Mouse (Mus musculus) embryonic facial prominence, embryonic 11.5 days (tissue): Measurements from ENCODE around the gene Wdr12. TPM values are rescaled to one million over a fixed set of nuclear protein-coding genes. Genes with fewer than 3 reads are reported as not detected.
"Not testable (repeated sequence)": the region's sequence is repeated elsewhere in the genome, so short reads cannot be mapped to it uniquely, and the experiment has no call there.

Source experiments
- ATAC-seq: fragments of 200-750 bp; cut with Nextera tagmentation; replicated peaks from 2 replicates; pipeline ENCODE4 v1.8.0; 2017; ENCODE audit warnings: low read depth; ENCODE audit not compliant: insufficient number of reproducible peaks, low FRiP score, low TSS enrichment
- DNase-seq: peaks from one replicate; pipeline ENCODE4 v3.0.0-alpha.2; 2015; ENCODE audit warnings: low spot score
- H3K27ac ChIP-seq: fragments of 300-500 bp; sonication (generic); replicated peaks from 2 replicates; pipeline ENCODE4 v1.5.1; 2014; ENCODE audit warnings: mild to moderate bottlenecking, low read depth, low read length, control low read depth
- H3K27me3 ChIP-seq: fragments of 300-500 bp; sonication (generic); 2 replicates; pipeline ENCODE4 v1.6.1; 2014; ENCODE audit warnings: mild to moderate bottlenecking, low read length, moderate library complexity, mixed read lengths; ENCODE audit not compliant: control insufficient read depth, insufficient read depth
- H3K36me3 ChIP-seq: fragments of 300-500 bp; sonication (generic); replicated peaks from 2 replicates; pipeline ENCODE4 v1.6.1; 2014; ENCODE audit warnings: low read depth, mild to moderate bottlenecking, low read length, moderate library complexity, mixed read lengths; ENCODE audit not compliant: control insufficient read depth, insufficient read depth
- H3K4me1 ChIP-seq: fragments of 300-500 bp; sonication (generic); 2 replicates; pipeline ENCODE4 v1.6.1; 2014; ENCODE audit warnings: low read length, mixed read lengths; ENCODE audit not compliant: control insufficient read depth, insufficient read depth
- H3K4me2 ChIP-seq: fragments of 300-500 bp; sonication (generic); 2 replicates; pipeline ENCODE4 v1.6.1; 2014; ENCODE audit warnings: low read depth, mild to moderate bottlenecking, control low read depth, low read length, moderate library complexity
- H3K4me3 ChIP-seq: fragments of 300-500 bp; sonication (generic); 2 replicates; pipeline ENCODE4 v1.5.1; 2014; ENCODE audit warnings: low read depth, low read length, control low read depth
- H3K9ac ChIP-seq: fragments of 300-500 bp; sonication (generic); replicated peaks from 2 replicates; pipeline ENCODE4 v1.6.1; 2014; ENCODE audit warnings: mild to moderate bottlenecking, control low read depth, low read length
- H3K9me3 ChIP-seq: fragments of 300-500 bp; sonication (generic); replicated peaks from 2 replicates; pipeline ENCODE4 v1.6.1; 2016; ENCODE audit warnings: mild to moderate bottlenecking, low read length, inconsistent platforms, mixed read lengths; ENCODE audit not compliant: control insufficient read depth
- WGBS: fragments of 180-500 bp; shearing (Covaris S2); extraction: QIAGEN DNeasy Blood & Tissue Kit; methylation state at CpG from one replicate; pipeline ENCODE4 v1.1.7; 2014; 5-methylcytosine and 5-hydroxymethylcytosine counted together
- polyA plus RNA-seq: library from polyadenylated mRNA; unstranded; fragments of >200 nt; fragmentation: Nextera tagmentation; extraction: Ambion mirVana; gene quantifications from 2 replicates; pipeline ENCODE4 v1.2.1, GENCODE M21; 2014

The Wdr12 gene
- polyA plus RNA-seq, 1 experiment from 2014 or later, result 59.0 TPM

GRCm38 (mm10) chr1:60076411-60076810 lies 22.0 kb downstream of the Wdr12 start:
- Histone ChIP-seq H3K4me3 (no peak overlapping the region), H3K27ac (no peak overlapping the region), H3K4me2 (no peak overlapping the region), H3K27me3 (no peaks in the 10 kb centered on the region), H3K36me3 (no peaks in the 10 kb centered on the region), H3K9ac (no peak overlapping the region), H3K9me3 (no peaks in the 10 kb centered on the region), H3K4me1 (no peaks in the 10 kb centered on the region)
- DNase-seq, result no peak
- WGBS, result 85% methylated on average over 6 of the region's 6 CpGs
- no peak for ATAC-seq

- H3K9me3 ChIP-seq, result no peaks in the 10 kb centered on the region
- no peak overlapping the region for H3K4me2 ChIP-seq
- H3K4me1 ChIP-seq, result no peaks in the 10 kb centered on the region
- no peaks in the 10 kb centered on the region for H3K27me3 ChIP-seq
- ATAC-seq (no peak), DNase-seq (no peak)
- WGBS, result 79% methylated on average over 3 of the region's 3 CpGs
- no peak overlapping the region for H3K27ac ChIP-seq
- no peak overlapping the region for H3K9ac ChIP-seq
- H3K36me3 ChIP-seq, result no peaks in the 10 kb centered on the region
- H3K4me3 ChIP-seq, result no peak overlapping the region
Measured at GRCm38 (mm10) chr1:60075590-60075989, 22.9 kb downstream of the Wdr12 start.

- H3K4me3 ChIP-seq, result no peak overlapping the region
- H3K27me3 ChIP-seq, result no peaks in the 10 kb centered on the region
- DNase-seq (no peak), ATAC-seq (no peak)
- no peak overlapping the region for H3K27ac ChIP-seq
- no peaks in the 10 kb centered on the region for H3K9me3 ChIP-seq
- WGBS, result 47% methylated on average over 2 of the region's 2 CpGs
- H3K4me2 ChIP-seq, result no peak overlapping the region
- no peak overlapping the region for H3K9ac ChIP-seq
- no peaks in the 10 kb centered on the region for H3K4me1 ChIP-seq
- no peaks in the 10 kb centered on the region for H3K36me3 ChIP-seq
Measured at GRCm38 (mm10) chr1:60074935-60075334, 23.5 kb downstream of the Wdr12 start.

- ATAC-seq, H3K4me3 ChIP-seq, H3K4me2 ChIP-seq, DNase-seq, H3K27ac ChIP-seq, H3K27me3 ChIP-seq, H3K36me3 ChIP-seq, H3K9me3 ChIP-seq, H3K4me1 ChIP-seq, H3K9ac ChIP-seq: not testable (repeated sequence)
Measured at GRCm38 (mm10) chr1:60070725-60071124, 27.7 kb downstream of the Wdr12 start.

GRCm38 (mm10) chr1:60056310-60056709 lies 42.1 kb downstream of the Wdr12 start:
- 69% methylated on average over 3 of the region's 3 CpGs for WGBS

GRCm38 (mm10) chr1:60054659-60055058 lies 43.8 kb downstream of the Wdr12 start:
- Histone ChIP-seq H3K9me3 (no peaks in the 10 kb centered on the region), H3K36me3 (no peaks in the 10 kb centered on the region), H3K9ac (no peak overlapping the region), H3K4me2 (no peak overlapping the region), H3K27ac (no peak overlapping the region), H3K27me3 (no peaks in the 10 kb centered on the region), H3K4me1 (no peaks in the 10 kb centered on the region), H3K4me3 (no peak overlapping the region)
- 34% methylated on average over 3 of the region's 3 CpGs for WGBS
- DNase-seq (no peak), ATAC-seq (no peak)

More at GRCm38 (mm10) chr1:60056310-60056709, 42.1 kb downstream of the Wdr12 start:
- H3K27ac ChIP-seq, result no peak overlapping the region
- no peaks in the 10 kb centered on the region for H3K36me3 ChIP-seq
- no peak overlapping the region for H3K4me2 ChIP-seq
- no peak overlapping the region for H3K4me3 ChIP-seq
- DNase-seq (no peak), ATAC-seq (no peak)
- H3K27me3 ChIP-seq, result no peaks in the 10 kb centered on the region
- H3K9ac ChIP-seq, result no peak overlapping the region
- no peaks in the 10 kb centered on the region for H3K9me3 ChIP-seq
- no peaks in the 10 kb centered on the region for H3K4me1 ChIP-seq

GRCm38 (mm10) chr1:60047481-60047880 lies 51.0 kb downstream of the Wdr12 start:
- not testable (repeated sequence) for H3K27ac ChIP-seq, H3K4me2 ChIP-seq
- WGBS, result 93% methylated on average over 5 of the region's 5 CpGs

GRCm38 (mm10) chr1:60044595-60044994 lies 53.9 kb downstream of the Wdr12 start:
- peaks cover 14% of the 10 kb centered on the region for H3K27me3 ChIP-seq
- no peak overlapping the region for H3K4me2 ChIP-seq
- H3K4me3 ChIP-seq, result no peak overlapping the region
- no peaks in the 10 kb centered on the region for H3K36me3 ChIP-seq
- no peak overlapping the region for H3K9ac ChIP-seq
- WGBS, result 85% methylated on average over 1 of the region's 1 CpGs
- no peak overlapping the region for H3K27ac ChIP-seq
- no peaks in the 10 kb centered on the region for H3K9me3 ChIP-seq
- DNase-seq (no peak), ATAC-seq (no peak)
- no peaks in the 10 kb centered on the region for H3K4me1 ChIP-seq

More at GRCm38 (mm10) chr1:60047481-60047880, 51.0 kb downstream of the Wdr12 start:
- not testable (repeated sequence) for H3K4me1 ChIP-seq, ATAC-seq, H3K4me3 ChIP-seq, H3K9me3 ChIP-seq, H3K9ac ChIP-seq, H3K36me3 ChIP-seq, DNase-seq
- peaks cover 11% of the 10 kb centered on the region for H3K27me3 ChIP-seq
